Mouse (Mus musculus) forebrain, embryonic 12.5 days (tissue): ENCODE results near the gene Hs6st3. TPM values are rescaled to one million over a fixed set of nuclear protein-coding genes. Genes with fewer than 3 reads are reported as not detected.

Experiments used
- ATAC-seq: fragments of 200-750 bp; cut with Nextera tagmentation; 2 replicates; pipeline ENCODE4 v1.8.0; 2017; ENCODE audit warnings: moderate TSS enrichment; ENCODE audit not compliant: low FRiP score
- H3K27ac ChIP-seq: fragments of 300-500 bp; sonication (generic); 2 replicates; pipeline ENCODE4 v1.5.1; 2016; ENCODE audit warnings: mild to moderate bottlenecking
- H3K27me3 ChIP-seq: fragments of 300-500 bp; sonication (generic); 2 replicates; pipeline ENCODE4 v1.6.1; 2016; ENCODE audit warnings: mild to moderate bottlenecking
- H3K36me3 ChIP-seq: fragments of 300-500 bp; sonication (generic); replicated peaks from 2 replicates; pipeline ENCODE4 v1.6.1; 2016; ENCODE audit warnings: mild to moderate bottlenecking
- H3K4me1 ChIP-seq: fragments of 300-500 bp; sonication (generic); 2 replicates; pipeline ENCODE4 v1.6.1; 2016
- H3K4me2 ChIP-seq: fragments of 300-500 bp; sonication (generic); 2 replicates; pipeline ENCODE4 v1.6.1; 2016; ENCODE audit warnings: mild to moderate bottlenecking, moderate library complexity
- H3K4me3 ChIP-seq: fragments of 300-500 bp; sonication (generic); replicated peaks from 2 replicates; pipeline ENCODE4 v1.5.1; 2016; ENCODE audit warnings: mild to moderate bottlenecking
- H3K9ac ChIP-seq: fragments of 300-500 bp; sonication (generic); 2 replicates; pipeline ENCODE4 v1.6.1; 2016; ENCODE audit warnings: mild to moderate bottlenecking
- H3K9me3 ChIP-seq: fragments of 300-500 bp; sonication (generic); 2 replicates; pipeline ENCODE4 v1.6.1; 2016
- WGBS: fragments of 180-500 bp; shearing (Covaris S2); methylation state at CpG from one replicate; pipeline ENCODE4 v1.1.7; 2016; 5-methylcytosine and 5-hydroxymethylcytosine counted together
- polyA plus RNA-seq: library from polyadenylated mRNA; unstranded; fragments of >200 nt; fragmentation: Nextera tagmentation; extraction: Ambion mirVana; gene quantifications from 2 replicates; pipeline ENCODE4 v1.2.1, GENCODE M21; 2016

Gene Hs6st3
- polyA plus RNA-seq, 1 experiment from 2014 or later, result 0.32 TPM

GRCm38 (mm10) chr14:119918281-119919034, 780.3 kb downstream of the Hs6st3 start:
- ATAC-seq, result no peak
- Histone ChIP-seq H3K27me3 (no peaks in the 10 kb centered on the region), H3K36me3 (no peaks in the 10 kb centered on the region), H3K4me2 (no peak overlapping the region), H3K27ac (no peak overlapping the region), H3K4me1 (no peaks in the 10 kb centered on the region), H3K9me3 (no peaks in the 10 kb centered on the region), H3K9ac (no peak overlapping the region), H3K4me3 (no peak overlapping the region)
- 82% methylated on average over 6 of the region's 6 CpGs for WGBS

- Histone ChIP-seq H3K27ac (no peak overlapping the region), H3K9ac (no peak overlapping the region), H3K4me1 (no peaks in the 10 kb centered on the region), H3K36me3 (no peaks in the 10 kb centered on the region), H3K4me2 (no peak overlapping the region), H3K9me3 (no peaks in the 10 kb centered on the region), H3K4me3 (no peak overlapping the region), H3K27me3 (no peaks in the 10 kb centered on the region)
- no peak for ATAC-seq
- 84% methylated on average over 1 of the region's 1 CpGs for WGBS
Observed at GRCm38 (mm10) chr14:119919177-119919576, 781.0 kb downstream of the Hs6st3 start.

Other genes with a start within 250 kb of the Hs6st3 start
- 31.3 and 32.1 TPM in 2 replicates for gene Dzip1, start 212.9 kb upstream of the Hs6st3 start, polyA plus RNA-seq
- gene Dnajc3, start 200.4 kb upstream of the Hs6st3 start, polyA plus RNA-seq, result 23.0 and 25.0 TPM in 2 replicates
- 20.4 and 25.8 TPM in 2 replicates for gene Uggt2, start 38.9 kb upstream of the Hs6st3 start, polyA plus RNA-seq